Mouse (Mus musculus) ES-E14 (cell line): ENCODE measurements around the gene Mapk6. TPM values are rescaled to one million over a fixed set of nuclear protein-coding genes. Genes with fewer than 3 reads are reported as not detected.

Source experiments
- DNase-seq: peaks from one replicate; pipeline ENCODE4 v3.0.0-alpha.2; 2013; ENCODE audit warnings: low read depth, low spot score
- H3K27ac ChIP-seq: 2 replicates; pipeline ENCODE4 v1.5.1; 2012; ENCODE audit warnings: low read depth, mild to moderate bottlenecking, low read length, moderate library complexity, mixed read lengths; ENCODE audit not compliant: poor library complexity, insufficient read depth, severe bottlenecking
- H3K36me3 ChIP-seq: 2 replicates; pipeline ENCODE4 v1.6.1; 2012; ENCODE audit warnings: mild to moderate bottlenecking, low read length, moderate library complexity, mixed read lengths; ENCODE audit not compliant: control insufficient read depth, poor library complexity, insufficient read depth, severe bottlenecking
- H3K4me1 ChIP-seq, 2 experiments: fragments of 150-350 bp in 1 of 2; sonication (generic) in 1 of 2; 2 replicates each; pipeline ENCODE4 v1.6.1; 2012; ENCODE audit warnings: low read length in 2 of 2, mild to moderate bottlenecking in 1 of 2, mixed read lengths in 1 of 2; ENCODE audit not compliant: control insufficient read depth in 2 of 2, insufficient read depth in 2 of 2, poor library complexity in 1 of 2
- H3K4me3 ChIP-seq, 2 experiments: fragments of 150-350 bp in 1 of 2; sonication (generic) in 1 of 2; 2 replicates each; pipeline ENCODE4 v1.5.1; 2012; ENCODE audit warnings: low read length in 2 of 2, low read depth in 1 of 2, mild to moderate bottlenecking in 1 of 2, mixed read lengths in 1 of 2; ENCODE audit not compliant: insufficient read depth in 1 of 2, poor library complexity in 1 of 2, severe bottlenecking in 1 of 2
- H3K9ac ChIP-seq: 2 replicates; pipeline ENCODE4 v1.6.1; 2012; ENCODE audit warnings: low read depth, mild to moderate bottlenecking, low read length, mixed read lengths; ENCODE audit not compliant: poor library complexity, insufficient read depth, severe bottlenecking
- H3K9me3 ChIP-seq: fragments of 150-350 bp; sonication (generic); 2 replicates; pipeline ENCODE4 v1.6.1; 2012; ENCODE audit warnings: low read depth, mild to moderate bottlenecking, low read length; ENCODE audit not compliant: control insufficient read depth, insufficient read depth
- CHD2 ChIP-seq: IDR thresholded peaks from 2 replicates; pipeline ENCODE4 v1.6.1; 2014; ENCODE audit warnings: mild to moderate bottlenecking, low read depth, low read length, inconsistent platforms
- HCFC1 ChIP-seq: IDR thresholded peaks from 2 replicates; pipeline ENCODE4 v1.6.1; 2012; ENCODE audit warnings: low read length, inconsistent platforms, borderline replicate concordance; ENCODE audit not compliant: insufficient read depth
- MAFK ChIP-seq: IDR thresholded peaks from 2 replicates; pipeline ENCODE4 v1.6.1; 2014; ENCODE audit warnings: mild to moderate bottlenecking, low read depth, low read length, inconsistent platforms; ENCODE audit not compliant: insufficient read depth
- ZC3H11A ChIP-seq: IDR thresholded peaks from 2 replicates; pipeline ENCODE4 v1.6.1; 2012; ENCODE audit warnings: low read depth, mild to moderate bottlenecking, inconsistent platforms, low read length, borderline replicate concordance
- ZNF384 ChIP-seq: IDR thresholded peaks from 2 replicates; pipeline ENCODE4 v1.6.1; 2012; ENCODE audit warnings: low read depth, low read length, inconsistent platforms
- in situ Hi-C, 2 experiments: fragments of 600-800 bp; cut with MboI; formaldehyde crosslinking; loops; one replicate each; pipeline ENCODE4 v1.15.1; 2025; ENCODE audit warnings: low sequenced_read_pairs in 2 of 2, inconsistent platforms in 1 of 2; ENCODE audit not compliant: unreplicated experiment in 2 of 2
- total RNA-seq: library from RNA; depleted of rRNA; stranded (reverse); fragments of 300-350 nt; gene quantifications from 2 replicates; pipeline ENCODE4 v1.2.3, GENCODE M21; 2012

Gene Mapk6
- total RNA-seq, 1 experiment = 85.9 TPM

- TF ChIP-seq HCFC1 (no peak), ZC3H11A (no peak), ZNF384 (no peak), MAFK (no peak), CHD2 (no peak)
- H3K4me1 ChIP-seq = peaks cover 18 to 45% of the 10 kb centered on the region in 2 experiments
Measured at GRCm38 (mm10) chr9:75427366-75428273, 17.8 kb upstream of the Mapk6 start.

GRCm38 (mm10) chr9:75425796-75426391, 16.1 kb upstream of the Mapk6 start:
- no peak for TF ChIP-seq CHD2
- no peak for DNase-seq
- no peaks in the 10 kb centered on the region for H3K9me3 ChIP-seq
- no peak overlapping the region for H3K9ac ChIP-seq
- H3K27ac ChIP-seq = no peak overlapping the region; the same call in 1 of the 2 replicates
- in situ Hi-C loops = no loop called here
- no peak overlapping the region for H3K4me3 ChIP-seq
- H3K4me1 ChIP-seq = peaks cover 21 to 39% of the 10 kb centered on the region in 2 experiments
- no peaks in the 10 kb centered on the region for H3K36me3 ChIP-seq

More at GRCm38 (mm10) chr9:75427366-75428273, 17.8 kb upstream of the Mapk6 start:
- H3K36me3 ChIP-seq = no peaks in the 10 kb centered on the region
- no peak overlapping the region for H3K4me3 ChIP-seq
- DNase-seq = no peak
- H3K9me3 ChIP-seq = no peaks in the 10 kb centered on the region
- H3K27ac ChIP-seq = no peak overlapping the region
- in situ Hi-C loops = no loop called here
- H3K9ac ChIP-seq = no peak overlapping the region

DNA sequence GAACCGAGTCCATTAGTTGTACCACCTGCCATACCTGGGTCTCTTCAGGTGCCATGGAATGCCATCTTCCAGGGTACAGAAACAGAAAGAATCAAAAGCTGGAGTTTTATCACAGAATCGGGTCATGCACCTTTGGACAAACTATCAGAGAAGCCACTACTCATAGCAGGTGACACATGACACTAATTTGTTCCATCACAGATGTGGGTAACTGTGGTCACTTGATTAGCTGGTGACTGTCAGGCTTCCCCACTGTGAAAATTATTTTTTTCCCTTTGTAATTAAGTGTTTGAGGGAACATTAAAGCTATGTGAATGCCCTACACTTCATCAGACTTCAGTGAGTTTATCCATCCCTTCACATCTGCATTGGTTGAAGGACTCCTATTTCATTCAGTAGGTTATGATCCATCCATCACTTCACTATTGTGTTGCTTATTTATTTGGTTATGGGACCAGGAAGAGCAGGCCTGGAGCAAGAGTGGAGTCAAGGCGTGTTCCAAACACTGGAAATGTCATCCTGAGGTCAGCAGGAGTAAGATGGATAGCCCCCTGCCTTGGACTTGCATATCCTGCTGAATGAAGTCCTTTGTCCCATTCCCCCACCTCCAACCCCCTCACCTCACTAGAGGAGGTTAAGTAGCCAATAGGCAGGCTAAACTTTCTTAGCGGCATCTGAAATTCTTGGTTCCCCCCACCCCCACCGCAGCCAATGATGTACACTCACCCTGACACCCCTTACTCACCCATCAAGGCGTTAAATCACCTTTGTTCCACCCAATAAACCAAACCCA, 14.7 kb upstream of the Mapk6 start:
- no peak for DNase-seq
- no peak overlapping the region for H3K4me3 ChIP-seq
- in situ Hi-C loops = no loop called here
- H3K36me3 ChIP-seq = no peaks in the 10 kb centered on the region
- peak overlapping the region; percentile 19; the same call in 1 of the 2 replicates for H3K27ac ChIP-seq
- peaks cover 21 to 37% of the 10 kb centered on the region in 2 experiments for H3K4me1 ChIP-seq
- TF ChIP-seq ZC3H11A (no peak), CHD2 (no peak), MAFK (no peak), ZNF384 (no peak), HCFC1 (no peak)
- H3K9ac ChIP-seq = no peak overlapping the region
- H3K9me3 ChIP-seq = no peaks in the 10 kb centered on the region

DNA sequence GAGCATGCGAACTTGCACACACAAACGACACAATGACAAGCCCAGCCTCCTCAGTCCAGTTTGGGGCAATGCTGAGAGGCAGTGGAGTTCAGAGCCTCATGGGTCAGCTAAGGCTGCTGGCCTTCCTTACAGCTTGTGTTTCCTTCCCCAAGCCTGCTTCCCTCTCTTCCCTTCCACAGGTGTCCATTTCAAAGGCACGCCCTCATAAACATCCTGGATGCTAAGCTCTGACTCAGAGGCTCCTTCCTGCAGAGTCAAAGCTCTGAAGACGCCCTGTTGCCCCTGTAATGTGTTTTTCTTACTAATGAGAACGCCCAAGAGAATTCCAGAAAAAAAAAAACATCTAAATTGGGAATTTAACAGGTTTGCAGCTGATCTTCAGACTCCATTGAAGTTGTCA, 13.9 kb upstream of the Mapk6 start:
- no peak overlapping the region for H3K9ac ChIP-seq
- in situ Hi-C loops = no loop called here
- peaks cover 18 to 36% of the 10 kb centered on the region in 2 experiments for H3K4me1 ChIP-seq
- H3K27ac ChIP-seq = peak overlapping the region; percentile 25; the same call in 1 of the 2 replicates
- TF ChIP-seq HCFC1 (no peak), ZC3H11A (no peak), ZNF384 (no peak), CHD2 (no peak), MAFK (no peak)
- no peak for DNase-seq
- no peaks in the 10 kb centered on the region for H3K9me3 ChIP-seq
- H3K4me3 ChIP-seq = no peak overlapping the region
- no peaks in the 10 kb centered on the region for H3K36me3 ChIP-seq
